ENCODE assay signal across 8 mouse cellular contexts in the genomic region with DNA sequence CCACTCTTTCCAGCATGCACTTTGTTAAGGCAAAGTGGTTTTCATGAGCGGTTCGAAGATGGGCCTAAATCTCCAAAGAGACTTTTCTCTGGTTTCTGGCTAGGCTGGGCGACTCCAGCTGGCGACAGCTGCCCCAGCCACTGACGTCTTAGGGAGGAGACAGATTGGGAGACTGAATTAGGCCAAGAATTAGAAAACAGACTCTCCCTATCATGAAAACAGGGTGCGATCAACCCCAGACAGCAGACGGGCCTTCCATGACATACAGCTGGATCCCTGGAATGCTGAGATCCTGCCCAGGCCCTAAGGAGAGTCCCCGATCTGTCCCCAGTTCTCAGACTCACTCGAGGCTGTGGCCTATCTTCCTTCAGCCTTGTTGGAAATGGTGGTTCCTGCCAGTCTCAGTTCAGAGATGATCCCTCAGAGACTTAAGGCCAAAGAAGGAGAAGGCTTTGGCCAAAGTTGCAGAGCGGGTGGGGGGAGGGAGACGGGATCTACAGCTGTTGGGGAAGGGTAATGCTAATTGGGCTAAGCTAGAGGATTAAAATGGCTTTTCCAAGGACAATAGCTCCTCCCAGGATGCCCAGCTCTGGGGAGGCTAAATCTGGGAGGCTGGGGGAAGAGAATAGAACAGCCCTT. TPM values are rescaled to one million over a fixed set of nuclear protein-coding genes. Genes with fewer than 3 reads are reported as not detected.
DNase-seq lines count a peak whose midpoint lies in the region; ATAC-seq lines count a peak whose summit lies in the region.

No protein-coding gene starts in this region.

- peaks cover 21% of the 10 kb centered on the region for H3K27me3 ChIP-seq in forebrain, embryonic 10.5 days (ENCODE audit: poor library complexity, severe bottlenecking)
- H3K27me3 ChIP-seq in forebrain, embryonic 14.5 days (replicated peaks; ENCODE audit: control insufficient read depth, insufficient read depth, low read length): no peaks in the 10 kb centered on the region
- H3K27me3 ChIP-seq in embryonic facial prominence, embryonic 14.5 days (replicated peaks; ENCODE audit: control insufficient read depth, insufficient read depth, low read length): no peaks in the 10 kb centered on the region
- no peaks in the 10 kb centered on the region for H3K27me3 ChIP-seq in intestine, embryonic 16.5 days (replicated peaks; ENCODE audit: control insufficient read depth, insufficient read depth, low read length)
- H3K27me3 ChIP-seq in forebrain, embryonic 13.5 days: no peaks in the 10 kb centered on the region

- no peaks in the 10 kb centered on the region for H3K9me3 ChIP-seq in forebrain, embryonic 10.5 days
- H3K9me3 ChIP-seq in forebrain, embryonic 14.5 days (replicated peaks; ENCODE audit: control insufficient read depth, low read length): no peaks in the 10 kb centered on the region
- no peaks in the 10 kb centered on the region for H3K9me3 ChIP-seq in embryonic facial prominence, embryonic 14.5 days (ENCODE audit: control insufficient read depth, low read length)
- H3K9me3 ChIP-seq in intestine, embryonic 16.5 days (ENCODE audit: control insufficient read depth, low read length): no peaks in the 10 kb centered on the region
- no peaks in the 10 kb centered on the region for H3K9me3 ChIP-seq in forebrain, embryonic 13.5 days (replicated peaks)

- peaks cover 18% of the 10 kb centered on the region for H3K36me3 ChIP-seq in forebrain, embryonic 10.5 days (replicated peaks)
- H3K36me3 ChIP-seq in forebrain, embryonic 14.5 days (ENCODE audit: control insufficient read depth, insufficient read depth, low read length): 0 out of 2 replicates have a peak, but pooled peaks cover 3% of the 10 kb centered on the region
- 0 out of 2 replicates have a peak, but pooled peaks cover 5% of the 10 kb centered on the region for H3K36me3 ChIP-seq in embryonic facial prominence, embryonic 14.5 days (ENCODE audit: control insufficient read depth, insufficient read depth, low read length)
- no peaks in the 10 kb centered on the region for H3K36me3 ChIP-seq in intestine, embryonic 16.5 days (ENCODE audit: control insufficient read depth, insufficient read depth, low read length)
- 0 out of 2 replicates have a peak, but pooled peaks cover 12% of the 10 kb centered on the region for H3K36me3 ChIP-seq in forebrain, embryonic 13.5 days (ENCODE audit: poor library complexity, severe bottlenecking)

- 0 out of 2 replicates have a peak overlapping the region, but pooled peaks have one; percentile 1 for H3K4me3 ChIP-seq in forebrain, embryonic 10.5 days
- no peak overlapping the region for H3K4me3 ChIP-seq in forebrain, embryonic 14.5 days (ENCODE audit: low read depth, low read length)
- no peak overlapping the region for H3K4me3 ChIP-seq in embryonic facial prominence, embryonic 14.5 days (ENCODE audit: low read depth, low read length)
- H3K4me3 ChIP-seq in intestine, embryonic 16.5 days (ENCODE audit: low read length): no peak overlapping the region
- H3K4me3 ChIP-seq in forebrain, embryonic 13.5 days: no peak overlapping the region

- peak overlapping the region; percentile 66 for H3K27ac ChIP-seq in forebrain, embryonic 10.5 days
- no peak overlapping the region for H3K27ac ChIP-seq in forebrain, embryonic 14.5 days (ENCODE audit: low read depth, low read length)
- peak overlapping the region; percentile 70 for H3K27ac ChIP-seq in embryonic facial prominence, embryonic 14.5 days (replicated peaks; ENCODE audit: low read depth, low read length)
- H3K27ac ChIP-seq in intestine, embryonic 16.5 days (ENCODE audit: low read length): peak overlapping the region; percentile 57
- no peak overlapping the region for H3K27ac ChIP-seq in forebrain, embryonic 13.5 days

- peaks cover 61% of the 10 kb centered on the region for H3K4me1 ChIP-seq in forebrain, embryonic 10.5 days
- 0 out of 2 replicates have a peak, but pooled peaks cover 4% of the 10 kb centered on the region for H3K4me1 ChIP-seq in forebrain, embryonic 14.5 days (ENCODE audit: control insufficient read depth, insufficient read depth, low read length)
- peaks cover 4% of the 10 kb centered on the region; the same call in 1 of the 2 replicates for H3K4me1 ChIP-seq in embryonic facial prominence, embryonic 14.5 days (ENCODE audit: control insufficient read depth, insufficient read depth, low read length)
- H3K4me1 ChIP-seq in intestine, embryonic 16.5 days (ENCODE audit: control insufficient read depth, insufficient read depth, low read length): peaks cover 4% of the 10 kb centered on the region; the same call in 1 of the 2 replicates
- H3K4me1 ChIP-seq in forebrain, embryonic 13.5 days: peaks cover 18% of the 10 kb centered on the region

- no peak for ATAC-seq in forebrain, embryonic 14.5 days
- ATAC-seq in embryonic facial prominence, embryonic 14.5 days (ENCODE audit: low read depth): no peak
- ATAC-seq in intestine, embryonic 16.5 days: no peak
- ATAC-seq in forebrain, embryonic 13.5 days: no peak
- ATAC-seq in inflammation-experienced regulatory T-cells, adult 6 months: no peak

- H3K9ac ChIP-seq in forebrain, embryonic 14.5 days (ENCODE audit: low read length): no peak overlapping the region
- no peak overlapping the region for H3K9ac ChIP-seq in embryonic facial prominence, embryonic 14.5 days (ENCODE audit: low read depth, low read length)
- no peak overlapping the region for H3K9ac ChIP-seq in intestine, embryonic 16.5 days (ENCODE audit: low read depth, low read length)
- no peak overlapping the region for H3K9ac ChIP-seq in forebrain, embryonic 13.5 days

- no peak overlapping the region for H3K4me2 ChIP-seq in forebrain, embryonic 14.5 days (ENCODE audit: low read length)
- no peak overlapping the region for H3K4me2 ChIP-seq in embryonic facial prominence, embryonic 14.5 days (ENCODE audit: low read depth, low read length)
- H3K4me2 ChIP-seq in intestine, embryonic 16.5 days (ENCODE audit: low read depth, low read length): no peak overlapping the region
- H3K4me2 ChIP-seq in forebrain, embryonic 13.5 days: no peak overlapping the region

- no peak for DNase-seq in forebrain, embryonic 10.5 days (ENCODE audit: extremely low spot score, low spot score)
- no peak for DNase-seq in forebrain, embryonic 14.5 days (ENCODE audit: low spot score)
- DNase-seq in embryonic facial prominence, embryonic 14.5 days (ENCODE audit: low spot score): peak; percentile 48
- peak; percentile 58 to 88 for DNase-seq in lung, postnatal 4 days
- DNase-seq in adrenal gland, postnatal 25 days: no peak

- 14% methylated on average over 11 of the region's 11 CpGs for WGBS in forebrain, embryonic 10.5 days
- 9% methylated on average over 11 of the region's 11 CpGs for WGBS in forebrain, embryonic 14.5 days
- 23% methylated on average over 11 of the region's 11 CpGs for WGBS in embryonic facial prominence, embryonic 14.5 days
- WGBS in intestine, embryonic 16.5 days: 32% methylated on average over 11 of the region's 11 CpGs
- WGBS in forebrain, embryonic 13.5 days: 11% methylated on average over 11 of the region's 11 CpGs

RNA-seq across cellular contexts. Expression of gene Tac4, which starts 2.6 kb away (rescaled TPM):
- polyA plus RNA-seq in forebrain, embryonic 10.5 days (2016; fragmentation: Nextera tagmentation; extraction: Ambion mirVana): not detected in 2 replicates
- polyA plus RNA-seq in forebrain, embryonic 14.5 days (2014; fragmentation: Nextera tagmentation; extraction: Ambion mirVana): not detected in 2 replicates
- not detected in 2 replicates for polyA plus RNA-seq in embryonic facial prominence, embryonic 14.5 days (2014; fragmentation: Nextera tagmentation; extraction: Ambion mirVana)
- not detected in 2 replicates for polyA plus RNA-seq in intestine, embryonic 16.5 days (2015; fragmentation: Nextera tagmentation; extraction: Ambion mirVana)
- not detected in 2 replicates for total RNA-seq in adrenal gland, postnatal 25 days (2021)
- not detected in 2 replicates for polyA plus RNA-seq in forebrain, embryonic 13.5 days (2015; fragmentation: Nextera tagmentation; extraction: Ambion mirVana)
- under 1 TPM in 1 of 3 experiments, not detected in 2; 0.47 TPM for polyA plus RNA-seq in inflammation-experienced regulatory T-cells, adult 6 months (2017; shearing (Covaris generic))

RNA-seq across cellular contexts. Expression of gene Kat7, which starts 46.1 kb away (rescaled TPM):
- polyA plus RNA-seq in forebrain, embryonic 10.5 days (2016; fragmentation: Nextera tagmentation; extraction: Ambion mirVana): 93.2 and 93.7 TPM in 2 replicates
- polyA plus RNA-seq in forebrain, embryonic 14.5 days (2014; fragmentation: Nextera tagmentation; extraction: Ambion mirVana): 66.5 and 68.0 TPM in 2 replicates
- polyA plus RNA-seq in embryonic facial prominence, embryonic 14.5 days (2014; fragmentation: Nextera tagmentation; extraction: Ambion mirVana): 57.9 and 66.5 TPM in 2 replicates
- polyA plus RNA-seq in intestine, embryonic 16.5 days (2015; fragmentation: Nextera tagmentation; extraction: Ambion mirVana): 61.1 and 64.5 TPM in 2 replicates
- total RNA-seq in adrenal gland, postnatal 25 days (2021): 51.7 and 58.0 TPM in 2 replicates
- 66.0 and 77.5 TPM in 2 replicates for polyA plus RNA-seq in forebrain, embryonic 13.5 days (2015; fragmentation: Nextera tagmentation; extraction: Ambion mirVana)
- polyA plus RNA-seq in inflammation-experienced regulatory T-cells, adult 6 months (2017; shearing (Covaris generic)): 10 to 100 TPM; 45.4 to 49.3 (median 47.4) TPM

Comparison
In these comparisons a context has a peak if more than half of its experiments do, and no peak if none do; other contexts are left out.
1. H3K27ac ChIP-seq: peak in forebrain, embryonic 10.5 days (single experiment), embryonic facial prominence, embryonic 14.5 days (single experiment) and intestine, embryonic 16.5 days (single experiment); none in forebrain, embryonic 14.5 days (single experiment) and forebrain, embryonic 13.5 days (single experiment).
2. DNase-seq: peak in embryonic facial prominence, embryonic 14.5 days (single experiment) and lung, postnatal 4 days (2 of 2); none in forebrain, embryonic 10.5 days (single experiment), forebrain, embryonic 14.5 days (single experiment) and adrenal gland, postnatal 25 days (single experiment).